In the genomic region with DNA sequence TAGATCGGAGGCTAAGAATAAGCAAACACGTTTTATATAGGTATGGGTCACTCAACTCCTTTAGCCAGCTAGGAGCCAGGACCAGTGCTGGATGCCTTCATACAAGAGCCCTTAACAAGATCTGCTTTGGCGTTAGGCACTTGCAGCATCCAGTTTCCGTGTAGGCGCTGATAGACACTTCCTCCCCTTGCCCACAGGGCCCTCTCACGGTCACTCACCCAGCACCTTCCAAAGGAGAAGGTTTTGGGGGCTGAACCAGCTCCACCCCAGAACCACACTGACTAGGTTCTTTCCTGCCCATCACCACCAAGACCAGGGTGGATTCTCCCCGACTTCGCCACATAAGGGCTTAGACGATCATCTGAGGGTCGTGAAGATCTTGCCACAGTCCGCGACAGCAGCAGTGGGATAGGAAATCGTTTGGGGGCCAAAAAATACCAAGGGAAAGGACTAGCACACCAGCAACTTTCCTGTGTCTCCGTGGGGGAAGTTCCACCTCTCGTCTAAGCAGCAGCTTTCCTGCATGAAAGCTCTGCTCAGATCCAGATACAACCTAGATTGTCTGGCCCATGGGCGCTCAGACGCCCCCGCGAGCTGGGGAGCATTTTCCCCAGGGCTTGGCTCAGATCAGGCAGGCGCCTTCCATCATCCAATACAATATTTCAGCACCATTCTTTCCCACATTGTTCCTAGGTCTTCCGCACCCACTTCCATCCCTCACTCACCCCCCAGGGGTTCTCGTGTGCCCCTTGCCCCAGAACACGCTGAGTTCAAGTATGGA, we compare ENCODE assay signal across 8 mouse cellular contexts. TPM values are rescaled to one million over a fixed set of nuclear protein-coding genes. Genes with fewer than 3 reads are reported as not detected.
DNase-seq lines count a peak whose midpoint lies in the region; ATAC-seq lines count a peak whose summit lies in the region.

No protein-coding gene starts in this region.

- no peaks in the 10 kb centered on the region for H3K9me3 ChIP-seq in kidney, embryonic 16.5 days (ENCODE audit: low read length)
- no peaks in the 10 kb centered on the region for H3K9me3 ChIP-seq in hindbrain, embryonic 13.5 days
- no peaks in the 10 kb centered on the region for H3K9me3 ChIP-seq in midbrain, embryonic 13.5 days

- 1% methylated on average over 23 of the region's 23 CpGs for WGBS in kidney, embryonic 16.5 days
- 2% methylated on average over 23 of the region's 23 CpGs for WGBS in hindbrain, embryonic 13.5 days
- 1% methylated on average over 23 of the region's 23 CpGs for WGBS in midbrain, embryonic 13.5 days

- ATAC-seq in kidney, embryonic 16.5 days (ENCODE audit: low FRiP score, low TSS enrichment): peak; percentile 2; the same call in 1 of the 2 replicates
- peak; percentile 1; the same call in 1 of the 2 replicates for ATAC-seq in hindbrain, embryonic 13.5 days (ENCODE audit: low FRiP score)
- no peak; the same call in 1 of the 2 replicates for ATAC-seq in midbrain, embryonic 13.5 days
- ATAC-seq in cerebellum, adult (ENCODE audit: insufficient number of reproducible peaks, low FRiP score, low TSS enrichment): no peak

- DNase-seq in kidney, adult 11 months: no peak
- DNase-seq in frontal cortex, postnatal 14 days (ENCODE audit: low spot score in 2 of 2): no peak
- no peak for DNase-seq in frontal cortex, adult 2 months (ENCODE audit: extremely low spot score in 1 of 2, low spot score in 1 of 2)

- peaks cover 16% of the 10 kb centered on the region for H3K4me1 ChIP-seq in kidney, embryonic 16.5 days (ENCODE audit: insufficient read depth, low read length)
- 0 out of 2 replicates have a peak, but pooled peaks cover 2% of the 10 kb centered on the region for H3K4me1 ChIP-seq in brown adipose tissue, adult 24 weeks (ENCODE audit: control insufficient read depth, insufficient read depth, insufficient read length, low read length)
- H3K4me1 ChIP-seq in hindbrain, embryonic 13.5 days (replicated peaks): peaks cover 21% of the 10 kb centered on the region
- H3K4me1 ChIP-seq in midbrain, embryonic 13.5 days (replicated peaks): peaks cover 20% of the 10 kb centered on the region

- no peak overlapping the region for H3K27ac ChIP-seq in kidney, embryonic 16.5 days (ENCODE audit: low read length)
- no peak overlapping the region for H3K27ac ChIP-seq in brown adipose tissue, adult 24 weeks (replicated peaks; ENCODE audit: low read depth, low read length)
- no peak overlapping the region for H3K27ac ChIP-seq in hindbrain, embryonic 13.5 days
- no peak overlapping the region for H3K27ac ChIP-seq in midbrain, embryonic 13.5 days

- H3K4me3 ChIP-seq in kidney, embryonic 16.5 days (ENCODE audit: low read length): peak overlapping the region; percentile 45
- H3K4me3 ChIP-seq in brown adipose tissue, adult 24 weeks (ENCODE audit: insufficient read depth, low read depth, low read length): peak overlapping the region; percentile 32
- peak overlapping the region; percentile 49 for H3K4me3 ChIP-seq in hindbrain, embryonic 13.5 days
- peak overlapping the region; percentile 43 for H3K4me3 ChIP-seq in midbrain, embryonic 13.5 days (replicated peaks)

- H3K36me3 ChIP-seq in kidney, embryonic 16.5 days (ENCODE audit: insufficient read depth, low read length): no peaks in the 10 kb centered on the region
- no peaks in the 10 kb centered on the region for H3K36me3 ChIP-seq in hindbrain, embryonic 13.5 days
- no peaks in the 10 kb centered on the region for H3K36me3 ChIP-seq in midbrain, embryonic 13.5 days

- peak overlapping the region; percentile 43 for H3K9ac ChIP-seq in kidney, embryonic 16.5 days (replicated peaks; ENCODE audit: low read length)
- peak overlapping the region; percentile 62 for H3K9ac ChIP-seq in hindbrain, embryonic 13.5 days
- peak overlapping the region; percentile 40 for H3K9ac ChIP-seq in midbrain, embryonic 13.5 days (replicated peaks)

- peak overlapping the region; percentile 72 for H3K4me2 ChIP-seq in kidney, embryonic 16.5 days (replicated peaks; ENCODE audit: low read depth, low read length)
- peak overlapping the region; percentile 88 for H3K4me2 ChIP-seq in hindbrain, embryonic 13.5 days
- peak overlapping the region; percentile 76 for H3K4me2 ChIP-seq in midbrain, embryonic 13.5 days (replicated peaks)

- H3K27me3 ChIP-seq in kidney, embryonic 16.5 days (ENCODE audit: insufficient read depth, low read length): peaks cover 53% of the 10 kb centered on the region
- H3K27me3 ChIP-seq in hindbrain, embryonic 13.5 days: peaks cover 91% of the 10 kb centered on the region
- peaks cover 89% of the 10 kb centered on the region for H3K27me3 ChIP-seq in midbrain, embryonic 13.5 days

RNA-seq across cellular contexts. Expression of a gene that starts 0.8 kb away (rescaled TPM):
- 2.1 and 2.6 TPM in 2 replicates for polyA plus RNA-seq in kidney, embryonic 16.5 days (2015; fragmentation: Nextera tagmentation; extraction: Ambion mirVana)
- 4.5 TPM in 1 of 2 replicates, not detected in the other for polyA plus RNA-seq in brown adipose tissue, adult 24 weeks (2012; ENCODE audit: insufficient read depth, insufficient read length, missing spikeins)
- 9.2 and 14.9 TPM in 2 replicates for polyA plus RNA-seq in hindbrain, embryonic 13.5 days (2015; fragmentation: Nextera tagmentation; extraction: Ambion mirVana)
- 3.4 and 3.7 TPM in 2 replicates for polyA plus RNA-seq in midbrain, embryonic 13.5 days (2015; fragmentation: Nextera tagmentation; extraction: Ambion mirVana)
- 1,218 and 1,912 TPM in 2 replicates for polyA plus RNA-seq in frontal cortex, adult 2 months (2012; rRNA removed)

RNA-seq across cellular contexts. Expression of a gene that starts 3.6 kb away (rescaled TPM):
- polyA plus RNA-seq in kidney, embryonic 16.5 days (2015; fragmentation: Nextera tagmentation; extraction: Ambion mirVana): 13.2 and 13.6 TPM in 2 replicates
- polyA plus RNA-seq in brown adipose tissue, adult 24 weeks (2012; ENCODE audit: insufficient read depth, insufficient read length, missing spikeins): 11.7 and 12.1 TPM in 2 replicates
- 10.9 and 11.6 TPM in 2 replicates for polyA plus RNA-seq in hindbrain, embryonic 13.5 days (2015; fragmentation: Nextera tagmentation; extraction: Ambion mirVana)
- 8.1 and 9.2 TPM in 2 replicates for polyA plus RNA-seq in midbrain, embryonic 13.5 days (2015; fragmentation: Nextera tagmentation; extraction: Ambion mirVana)
- polyA plus RNA-seq in frontal cortex, adult 2 months (2012; rRNA removed): 14.2 and 14.5 TPM in 2 replicates

RNA-seq across cellular contexts. Expression of a gene that starts 12.9 kb away (rescaled TPM):
- polyA plus RNA-seq in kidney, embryonic 16.5 days (2015; fragmentation: Nextera tagmentation; extraction: Ambion mirVana): 2.4 and 2.8 TPM in 2 replicates
- polyA plus RNA-seq in brown adipose tissue, adult 24 weeks (2012; ENCODE audit: insufficient read depth, insufficient read length, missing spikeins): 2.1 and 5.7 TPM in 2 replicates
- 0.82 and 1.6 TPM in 2 replicates for polyA plus RNA-seq in hindbrain, embryonic 13.5 days (2015; fragmentation: Nextera tagmentation; extraction: Ambion mirVana)
- polyA plus RNA-seq in midbrain, embryonic 13.5 days (2015; fragmentation: Nextera tagmentation; extraction: Ambion mirVana): 0.37 and 0.42 TPM in 2 replicates
- 6.0 and 6.4 TPM in 2 replicates for polyA plus RNA-seq in frontal cortex, adult 2 months (2012; rRNA removed)

RNA-seq across cellular contexts. Expression of a gene that starts 24.1 kb away (rescaled TPM):
- 87.0 and 96.5 TPM in 2 replicates for polyA plus RNA-seq in kidney, embryonic 16.5 days (2015; fragmentation: Nextera tagmentation; extraction: Ambion mirVana)
- polyA plus RNA-seq in brown adipose tissue, adult 24 weeks (2012; ENCODE audit: insufficient read depth, insufficient read length, missing spikeins): 15.0 and 29.4 TPM in 2 replicates
- 41.1 and 43.4 TPM in 2 replicates for polyA plus RNA-seq in hindbrain, embryonic 13.5 days (2015; fragmentation: Nextera tagmentation; extraction: Ambion mirVana)
- polyA plus RNA-seq in midbrain, embryonic 13.5 days (2015; fragmentation: Nextera tagmentation; extraction: Ambion mirVana): 33.5 and 34.5 TPM in 2 replicates
- polyA plus RNA-seq in frontal cortex, adult 2 months (2012; rRNA removed): 28.9 and 31.3 TPM in 2 replicates

Comparison
In these comparisons a context has a peak if more than half of its experiments do, and no peak if none do; other contexts are left out.
1. ATAC-seq: peak in kidney, embryonic 16.5 days (single experiment) and hindbrain, embryonic 13.5 days (single experiment); none in midbrain, embryonic 13.5 days (single experiment) and cerebellum, adult (single experiment).
2. RNA of a gene that starts 0.8 kb away (polyA plus RNA-seq): 1,218 to 1,912 TPM in frontal cortex, adult 2 months; 9.2 to 14.9 TPM in hindbrain, embryonic 13.5 days, 3.4 to 3.7 TPM in midbrain, embryonic 13.5 days, 2.1 to 2.6 TPM in kidney, embryonic 16.5 days and 4.5 TPM in brown adipose tissue, adult 24 weeks; every median in the first group is over 10 times any median in the second.
3. Peak in every context shown above with its lines, with median percentiles within 50 percentile points of each other: H3K4me2 ChIP-seq, H3K4me3 ChIP-seq and H3K9ac ChIP-seq.